Mouse (Mus musculus) kidney, adult 10 weeks (tissue): Measurements from ENCODE around the gene Dnah7c. TPM values are rescaled to one million over a fixed set of nuclear protein-coding genes. Genes with fewer than 3 reads are reported as not detected.

Experiments used
- polyA plus RNA-seq: library from polyadenylated mRNA; stranded (reverse); fragments of 350-450 nt; fragmentation: Illumina TruSeq; extraction: RNeasy Lipid Tissue Mini Kit (QIAGEN cat#74804); gene quantifications from one replicate; pipeline ENCODE4 v1.2.3, GENCODE M21; 2014; ENCODE audit warnings: low read depth, low replicate concordance

The Dnah7c gene
- polyA plus RNA-seq = 0.97 TPM

DNA sequence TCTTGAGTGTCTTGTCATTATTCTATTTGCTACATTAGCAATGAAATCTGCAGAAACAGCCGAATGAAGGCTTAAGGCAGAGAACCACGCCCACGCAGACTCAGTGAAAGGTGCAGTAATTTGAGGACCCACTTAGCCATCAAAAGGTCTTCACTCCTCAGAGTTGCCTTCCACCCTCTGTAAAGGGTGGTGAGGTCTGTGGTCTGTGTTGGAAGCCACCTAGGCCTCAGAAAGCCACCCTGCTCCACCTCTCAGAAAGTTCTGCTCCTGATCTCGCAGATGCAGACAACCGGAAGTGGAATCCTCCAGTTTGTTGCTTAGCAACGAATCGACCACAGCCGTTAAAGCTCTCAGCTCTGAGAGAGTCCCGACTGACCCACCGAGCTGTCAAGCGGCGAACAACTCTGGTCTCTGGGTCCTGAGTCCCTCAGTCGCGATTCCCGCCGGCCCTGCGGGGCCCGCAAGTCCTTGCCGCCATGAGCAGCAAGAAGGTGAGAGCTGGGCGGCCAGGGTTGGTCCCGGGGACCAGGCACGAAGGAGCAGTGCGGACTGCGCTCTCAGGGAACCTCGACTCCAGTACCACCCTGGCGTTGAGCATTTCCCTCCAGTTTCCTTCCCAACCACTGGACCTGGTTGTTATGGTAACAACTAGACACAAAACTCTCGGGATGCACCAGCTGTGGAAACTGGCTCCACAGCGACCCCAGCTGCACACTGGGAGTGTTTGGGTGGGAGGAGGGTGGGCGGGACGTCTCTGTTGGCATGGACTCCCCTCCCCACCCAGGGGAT, at the start of gene Dnah7c:
Dnah7c (plus strand) TSS at position 456 of the 789 bp plus-strand sequence.

